Mouse (Mus musculus): ENCODE data around the gene Pitpnm2.

Pitpnm2 gene

DNA sequence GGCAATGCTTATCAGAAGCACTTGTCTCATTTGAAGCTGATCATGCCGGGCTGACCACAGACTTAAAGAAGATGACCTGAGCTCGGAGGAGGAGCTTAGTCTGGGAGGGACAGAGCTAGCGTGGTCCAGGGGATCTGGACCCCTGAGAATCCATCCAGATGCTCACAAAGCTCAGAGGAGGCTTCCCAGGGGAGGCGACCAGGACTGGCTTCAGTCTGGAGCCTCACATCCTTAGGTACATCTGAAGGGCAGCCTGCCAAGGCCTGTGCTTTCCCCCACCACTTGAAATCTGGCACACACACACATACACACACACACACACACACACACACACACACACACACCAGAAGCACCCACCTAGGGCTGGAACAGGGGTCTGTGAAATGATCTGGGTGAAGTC, 47.5 kb downstream of the Pitpnm2 start:
- no peak for DNase-seq (ENCODE audit: low read depth, low spot score)

GRCm38 (mm10) chr5:124201564-124201963, 48.0 kb downstream of the Pitpnm2 start:
- DNase-seq (ENCODE audit: low read depth, low spot score), result no peak

DNA sequence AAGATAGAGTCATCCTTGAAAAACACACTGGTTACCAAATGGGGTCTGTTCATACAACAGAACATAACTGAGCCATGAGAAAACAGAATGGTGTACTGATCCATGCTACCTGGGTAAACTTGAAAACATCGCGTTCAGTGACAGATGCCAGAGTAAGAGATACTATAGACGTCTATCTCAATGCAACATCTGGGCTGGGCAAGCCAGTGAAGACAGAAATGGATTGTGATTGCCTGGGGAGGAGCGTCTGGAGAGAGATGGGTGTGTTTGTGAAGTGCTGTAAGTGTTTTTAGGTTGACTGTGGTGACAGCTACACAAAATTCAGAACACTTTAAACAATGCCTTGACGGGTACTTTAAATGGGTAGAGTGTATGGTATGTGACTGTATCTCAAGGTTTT, 48.7 kb downstream of the Pitpnm2 start:
- no peak for DNase-seq (ENCODE audit: low read depth, low spot score)

GRCm38 (mm10) chr5:124199168-124199567, 50.4 kb downstream of the Pitpnm2 start:
- no peak for DNase-seq (ENCODE audit: low read depth, low spot score)

DNA sequence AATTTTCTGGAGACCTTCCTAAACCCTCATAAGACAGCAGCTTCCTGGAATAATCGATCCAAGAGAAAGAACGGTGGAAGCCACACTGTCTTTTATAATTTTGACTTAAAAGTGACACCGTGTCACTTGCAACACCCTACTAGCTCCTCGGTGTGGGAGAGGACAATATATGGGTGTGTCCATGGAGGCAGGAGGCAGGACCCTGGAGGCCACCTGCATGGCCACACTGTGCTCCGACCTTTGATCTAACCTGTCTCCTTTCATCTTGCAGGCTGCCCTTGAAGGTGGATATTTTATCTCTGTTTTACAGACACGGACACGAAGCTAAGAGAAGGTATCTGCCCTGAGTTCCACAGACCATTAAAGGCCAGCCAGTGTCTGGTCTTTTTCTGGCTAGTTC, 51.1 kb downstream of the Pitpnm2 start:
- DNase-seq (ENCODE audit: low read depth, low spot score), result no peak

DNA sequence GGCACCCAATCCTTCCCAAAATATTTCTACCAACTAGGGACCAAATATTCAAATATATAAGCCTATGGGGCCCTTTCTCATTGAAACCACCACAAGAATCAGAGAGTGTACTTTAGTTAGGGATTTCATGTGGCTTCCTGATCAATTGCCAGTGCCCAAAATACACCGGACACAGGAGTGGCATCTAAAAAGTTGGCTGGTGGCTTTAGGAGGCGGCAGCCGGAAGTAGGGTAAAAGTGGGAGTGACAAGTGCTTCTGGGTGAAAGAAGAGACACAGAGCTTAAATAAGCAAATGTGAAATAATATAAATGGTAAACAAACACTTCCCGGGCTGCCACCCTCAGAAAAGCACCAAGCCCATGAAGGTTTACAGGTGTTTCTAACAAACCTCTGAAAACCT, 53.5 kb downstream of the Pitpnm2 start:
- DNase-seq (ENCODE audit: low read depth, low spot score), result no peak

DNA sequence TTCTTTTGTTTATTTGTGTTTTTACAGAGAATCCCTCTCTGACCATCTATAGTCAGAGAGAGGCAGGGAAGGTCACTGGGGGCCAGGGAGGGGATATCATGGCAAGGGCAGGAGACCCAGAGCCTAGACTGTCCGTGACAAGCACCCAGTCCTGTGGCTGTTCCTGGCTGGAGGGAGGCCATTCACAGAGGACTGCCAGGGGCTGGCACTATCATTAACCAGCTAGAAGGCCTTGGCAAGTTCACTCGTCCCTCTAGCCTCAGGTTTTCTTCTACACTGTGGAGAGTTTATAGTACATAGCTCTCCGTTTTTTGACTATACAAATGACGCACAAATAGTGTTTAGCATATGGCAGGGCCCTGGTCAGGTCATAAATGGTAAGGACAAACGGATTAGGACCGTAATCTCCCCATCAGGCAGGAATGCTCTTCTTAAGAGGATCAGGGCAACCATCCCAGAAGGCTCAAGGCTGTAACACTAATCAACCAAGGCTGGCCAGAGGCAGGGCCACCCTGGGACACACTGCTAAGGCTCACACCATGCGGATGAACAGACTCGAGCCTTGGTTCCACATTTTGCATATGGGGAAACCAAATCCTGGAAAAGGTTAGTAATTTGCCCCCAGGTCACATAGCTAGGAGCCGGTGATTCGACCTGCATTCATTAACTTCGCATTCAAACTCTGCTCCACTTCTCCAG, 55.0 kb downstream of the Pitpnm2 start:
- DNase-seq (ENCODE audit: low read depth, low spot score), result no peak

DNA sequence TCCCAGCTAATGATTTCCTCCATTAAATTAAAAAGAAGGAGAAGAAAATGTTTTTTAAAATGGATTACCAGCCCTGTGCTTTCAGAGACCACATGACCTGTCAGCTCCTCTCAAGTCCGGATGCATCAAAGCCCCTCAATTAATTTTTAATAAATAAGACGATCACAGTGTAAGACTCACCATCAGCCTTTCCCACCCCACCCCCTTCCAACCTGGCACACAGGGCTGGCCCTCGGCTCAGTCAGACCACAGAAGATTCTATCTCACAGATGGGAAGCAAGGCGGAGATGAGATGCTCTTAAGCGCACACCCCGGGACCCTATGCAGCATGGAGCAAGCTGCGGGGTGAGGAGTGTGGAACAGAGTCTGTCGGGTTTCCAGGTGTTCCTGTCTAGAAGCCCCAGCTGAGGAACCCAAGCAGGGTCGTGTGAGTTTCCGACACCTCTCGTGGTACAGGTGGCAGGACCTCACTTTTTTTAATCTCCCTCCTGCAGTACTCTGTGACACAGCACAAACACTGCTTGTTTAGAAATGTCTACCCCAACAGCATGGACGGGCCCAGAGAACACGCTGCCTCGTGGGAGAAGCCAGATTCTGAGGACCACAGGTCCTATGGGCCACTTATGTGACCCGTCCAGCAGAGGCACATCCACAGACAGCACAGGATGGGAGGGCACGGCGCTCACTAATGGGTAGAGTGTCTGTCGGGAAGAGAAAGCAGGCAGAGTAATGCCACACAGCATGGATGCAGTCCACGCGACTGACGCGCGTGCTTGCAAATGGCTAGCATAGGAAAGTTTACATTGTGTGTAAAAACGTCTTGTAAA, 56.1 kb downstream of the Pitpnm2 start:
- DNase-seq (ENCODE audit: low read depth, low spot score), result no peak

GRCm38 (mm10) chr5:124192726-124193285, 56.8 kb downstream of the Pitpnm2 start:
- DNase-seq (ENCODE audit: low read depth, low spot score), result no peak

DNA sequence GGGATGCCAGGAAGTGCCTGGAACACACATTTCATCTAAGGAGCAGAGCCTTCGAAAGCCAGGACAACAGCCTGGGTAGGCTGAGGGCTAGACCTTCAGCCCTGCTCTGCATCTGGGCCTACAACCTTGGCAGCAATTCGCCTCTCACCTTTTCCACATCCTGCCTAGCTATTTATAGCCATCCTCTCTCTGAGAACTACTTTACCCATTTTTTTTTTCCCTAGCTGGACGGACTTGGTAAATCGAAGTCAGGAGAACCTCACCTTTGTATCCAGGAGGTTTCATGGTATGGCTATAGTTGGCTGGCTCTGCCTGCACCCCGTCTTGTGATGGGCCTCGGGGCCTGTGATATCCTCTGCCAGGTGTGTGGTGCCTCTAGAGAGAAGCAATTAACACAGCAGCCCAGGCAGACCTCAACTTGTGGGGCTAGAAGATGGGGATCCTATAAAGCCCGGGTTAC, 57.3 kb downstream of the Pitpnm2 start:
- no peak for DNase-seq (ENCODE audit: low read depth, low spot score)

GRCm38 (mm10) chr5:124190146-124190870, 59.3 kb downstream of the Pitpnm2 start:
- no peak for DNase-seq (ENCODE audit: low read depth, low spot score)

GRCm38 (mm10) chr5:124189572-124189981, 60.0 kb downstream of the Pitpnm2 start:
- no peak for DNase-seq (ENCODE audit: low read depth, low spot score)

- no peak for DNase-seq (ENCODE audit: low read depth, low spot score)
Measured at GRCm38 (mm10) chr5:124187508-124188311, 61.9 kb downstream of the Pitpnm2 start.

GRCm38 (mm10) chr5:124186981-124187507, 62.5 kb downstream of the Pitpnm2 start:
- no peak for DNase-seq (ENCODE audit: low read depth, low spot score)

DNA sequence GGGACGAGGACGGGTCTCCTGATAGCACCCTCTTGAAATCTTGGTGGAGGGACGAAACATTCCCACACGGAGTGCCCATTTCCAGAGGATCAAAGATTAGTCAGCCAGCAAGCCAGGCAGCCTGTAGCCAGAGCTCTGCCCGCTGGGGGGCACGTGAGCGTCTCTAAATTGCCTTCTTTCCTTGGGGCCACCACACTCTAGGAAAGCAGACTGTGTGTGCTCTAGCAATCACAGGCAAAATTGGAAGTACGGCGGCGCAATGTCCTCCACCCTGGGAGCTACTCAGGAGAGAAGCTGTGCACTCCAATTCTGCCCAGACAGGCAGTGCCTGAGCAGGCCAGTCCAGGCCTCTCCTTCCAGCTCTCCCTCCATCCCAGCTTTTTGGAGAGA, 63.1 kb downstream of the Pitpnm2 start:
- DNase-seq (ENCODE audit: low read depth, low spot score), result no peak

- DNase-seq (ENCODE audit: low read depth, low spot score), result no peak
Measured at GRCm38 (mm10) chr5:124185706-124186464, 63.7 kb downstream of the Pitpnm2 start.

DNA sequence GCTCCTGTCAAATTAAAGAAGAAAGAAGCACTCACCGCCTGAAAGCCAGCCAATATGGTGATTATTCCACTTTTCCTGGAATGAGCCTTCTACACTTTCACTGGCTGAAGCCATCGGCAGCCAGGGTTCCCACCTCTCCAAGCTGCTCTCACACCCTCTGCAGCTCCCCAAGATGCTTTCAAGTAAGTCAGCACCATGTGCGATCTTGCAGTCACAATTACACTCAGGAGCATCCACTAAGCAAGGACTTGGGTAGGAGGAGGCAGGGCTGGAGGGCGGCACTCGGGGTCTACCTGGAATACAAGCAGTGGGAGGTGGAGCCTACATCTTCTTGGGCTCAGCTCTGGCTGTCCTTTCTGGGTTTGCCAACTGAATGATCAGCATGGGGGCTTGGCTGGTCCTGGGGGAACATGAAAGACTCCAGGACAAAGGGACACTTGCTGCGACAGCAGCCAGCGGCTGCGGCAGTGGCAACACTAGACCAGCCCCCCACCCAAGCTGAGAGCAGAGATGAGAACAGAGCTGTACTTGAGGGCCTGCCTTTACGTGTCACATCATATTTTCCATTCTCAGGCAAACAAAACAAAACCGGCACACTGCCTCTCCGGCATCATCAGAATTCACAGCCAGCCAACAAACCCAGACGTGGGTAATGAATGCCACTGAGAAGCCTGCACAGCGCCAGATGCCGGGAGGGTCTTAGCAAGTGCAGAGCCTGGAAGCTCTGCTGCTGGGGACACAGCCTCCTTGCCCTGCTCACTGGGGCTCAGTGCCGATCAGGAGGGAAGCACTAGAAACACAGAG, 64.5 kb downstream of the Pitpnm2 start:
- DNase-seq (ENCODE audit: low read depth, low spot score), result no peak

DNA sequence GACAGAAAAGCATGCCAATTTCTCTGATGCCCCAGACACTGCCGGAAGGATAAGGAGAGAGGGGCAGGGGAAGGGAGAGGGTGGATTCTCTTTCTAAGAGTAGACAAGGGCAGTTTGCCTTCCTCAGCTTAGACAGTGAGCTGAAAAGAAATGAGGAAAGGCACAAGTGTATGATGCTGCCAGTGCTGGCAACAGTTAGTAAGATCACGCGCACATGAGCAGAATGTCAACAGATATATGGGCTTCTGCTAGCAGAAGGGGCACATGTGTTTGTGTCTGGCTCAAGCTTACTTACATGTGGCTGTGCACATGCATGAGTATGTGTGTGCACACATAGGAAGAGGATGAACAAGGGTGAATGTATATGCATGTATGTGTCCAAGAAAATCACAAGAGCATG, 65.4 kb downstream of the Pitpnm2 start:
- no peak for DNase-seq (ENCODE audit: low read depth, low spot score)

- no peak for DNase-seq (ENCODE audit: low read depth, low spot score)
Measured at GRCm38 (mm10) chr5:124182642-124183041, 66.9 kb downstream of the Pitpnm2 start.

Data from R1 (cell line).